In the genomic region with DNA sequence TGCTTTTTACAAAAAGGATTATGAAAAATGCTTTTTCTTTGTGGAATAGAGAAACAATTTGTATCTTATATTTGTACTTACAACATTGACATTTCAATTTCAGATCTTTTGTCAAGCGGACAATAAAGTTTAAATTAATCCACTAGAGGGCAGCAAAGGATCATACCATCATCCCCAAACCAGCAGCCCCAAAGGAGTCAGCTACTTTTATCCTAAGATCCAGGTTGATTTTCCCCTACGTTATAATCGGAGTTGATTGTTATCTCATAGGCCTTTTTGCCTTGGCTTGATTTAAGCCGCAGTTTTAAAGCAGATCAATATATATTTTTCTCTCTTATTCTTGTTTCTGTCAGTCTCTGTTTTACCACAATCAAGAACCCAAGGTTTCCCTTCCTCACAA, we compare ENCODE assay signal across 9 mouse cellular contexts. TPM values are rescaled to one million over a fixed set of nuclear protein-coding genes. Genes with fewer than 3 reads are reported as not detected.
A peak's percentile ranks its signal among the peaks of the same experiment; 100 is the strongest.
DNase-seq lines count a peak whose midpoint lies in the region; ATAC-seq and TF ChIP-seq lines count a peak whose summit lies in the region.
"Had no signal": no experiment of that assay in that cellular context is flagged by ENCODE, and none has a peak within 500 bp of the region (broad histone marks: within the 10 kb centered on the region; RNA-seq: fewer than 3 reads in every experiment).

No protein-coding gene starts in this region.

- intact Hi-C loops in left cerebral cortex, adult 2 months (cut with DNase I): loop anchor here (1.0 to 10.0 kb wide), 4 partner anchors 63 to 493 kb away; no protein-coding TSS in a partner anchor
- intact Hi-C loops in left cerebral cortex, postnatal 4 days (cut with DNase I): loop anchor here (10.0 kb wide), 3 partner anchors 223 to 613 kb away; a partner anchor contains a TSS

- TF ChIP-seq CTCF in left cerebral cortex, adult 2 months (IDR thresholded peaks at IDR 0.05): peak; percentile 67

- no peak for DNase-seq in left cerebral cortex, adult 2 months (ENCODE audit: extremely low spot score in 1 of 2, low spot score in 2 of 2)
- DNase-seq in left cerebral cortex, postnatal 4 days: no peak
- DNase-seq in Muller cell, postnatal 12 days (ENCODE audit: inconsistent ontology term): peak; percentile 55
- peak; percentile 42 for DNase-seq in embryo, embryonic 9.5 days (ENCODE audit: extremely low spot score)
- no peak for DNase-seq in ovary, adult 18-20 months (ENCODE audit: low spot score)
- no peak for DNase-seq in urinary bladder, adult 2 months (ENCODE audit: low spot score)
- DNase-seq in heart, postnatal 4 days: no peak

- no peak overlapping the region for H3K27ac ChIP-seq in left cerebral cortex, adult 2 months

- ATAC-seq in megakaryocyte, adult 5-6 weeks (ENCODE audit: poor library complexity, severe bottlenecking): peak; percentile 64

- H3K4me3 ChIP-seq in left cerebral cortex, adult 2 months: no peak overlapping the region

RNA-seq across cellular contexts. Expression of a gene that starts 6.3 kb away (rescaled TPM):
- total RNA-seq in left cerebral cortex, adult 2 months (2021): not detected
- not detected for total RNA-seq in left cerebral cortex, postnatal 4 days (2021)
- total RNA-seq in megakaryocyte, adult 5-6 weeks (2015): not detected in 2 replicates
- total RNA-seq in megakaryocyte, adult 5-6 weeks (2017): not detected in 2 replicates
- polyA plus RNA-seq in urinary bladder, adult 2 months (2012; rRNA removed): 0.06 and 0.19 TPM in 2 replicates
- not detected for total RNA-seq in heart, postnatal 4 days (2021)
- polyA plus RNA-seq: frontal cortex, adult 2 months had no signal

RNA-seq across cellular contexts. Expression of a gene that starts 18.8 kb away (rescaled TPM):
- total RNA-seq in left cerebral cortex, adult 2 months (2021): 10 to 100 TPM; 21.5 to 25.3 TPM
- 10 to 100 TPM; 19.1 to 23.7 TPM for total RNA-seq in left cerebral cortex, postnatal 4 days (2021)
- total RNA-seq in megakaryocyte, adult 5-6 weeks (2015): 20.3 and 21.6 TPM in 2 replicates
- total RNA-seq in megakaryocyte, adult 5-6 weeks (2017): 18.6 and 21.9 TPM in 2 replicates
- 6.2 and 6.8 TPM in 2 replicates for polyA plus RNA-seq in urinary bladder, adult 2 months (2012; rRNA removed)
- total RNA-seq in heart, postnatal 4 days (2021): 1 to 10 TPM; 9.0 to 9.4 TPM

Comparison
In these comparisons a context has a peak if more than half of its experiments do, and no peak if none do; other contexts are left out.
1. DNase-seq: peak in Muller cell, postnatal 12 days (single experiment) and embryo, embryonic 9.5 days (single experiment); none in left cerebral cortex, adult 2 months (0 of 2), left cerebral cortex, postnatal 4 days (single experiment), ovary, adult 18-20 months (single experiment), urinary bladder, adult 2 months (single experiment) and heart, postnatal 4 days (single experiment).